Mouse (Mus musculus): ENCODE results near the gene Clca3a1. TPM values are rescaled to one million over a fixed set of nuclear protein-coding genes. Genes with fewer than 3 reads are reported as not detected.
"Not testable (repeated sequence)": the region's sequence is repeated elsewhere in the genome, so short reads cannot be mapped to it uniquely, and the experiment has no call there.

The Clca3a1 gene
- under 1 TPM; 0.60 to 0.72 TPM for total RNA-seq (2021)
- long read RNA-seq, experiment 1 = 0 reads
- long read RNA-seq, experiment 2 = 0 reads

GRCm38 (mm10) chr3:144760592-144761309 lies at the start of gene Clca3a1:
TSS of gene Clca3a1 (minus strand) at chr3:144760977.
- DNase-seq (ENCODE audit: low spot score in 2 of 2) = no peak

GRCm38 (mm10) chr3:144808153-144808925 lies 47.6 kb upstream of the Clca3a1 start:
- peak in 1 of 2 experiments; percentile 12 for DNase-seq (ENCODE audit: low spot score in 2 of 2)

GRCm38 (mm10) chr3:144806626-144807025 lies 45.8 kb upstream of the Clca3a1 start:
- DNase-seq (ENCODE audit: low spot score in 2 of 2) = not testable (repeated sequence)

- DNase-seq (ENCODE audit: low spot score in 2 of 2) = no peak
Measured at GRCm38 (mm10) chr3:144801861-144802260, 41.1 kb upstream of the Clca3a1 start.

GRCm38 (mm10) chr3:144785181-144786148 lies 24.7 kb upstream of the Clca3a1 start:
- no peak for DNase-seq (ENCODE audit: low spot score in 2 of 2)

- no peak for DNase-seq (ENCODE audit: low spot score in 2 of 2)
Measured at GRCm38 (mm10) chr3:144765161-144765560, 4.4 kb upstream of the Clca3a1 start.

- no peak for DNase-seq (ENCODE audit: low spot score in 2 of 2)
Measured at GRCm38 (mm10) chr3:144761454-144761853, 677 bp upstream of the Clca3a1 start.

- no peak for DNase-seq (ENCODE audit: low spot score in 2 of 2)
Measured at GRCm38 (mm10) chr3:144759719-144760118, 1.1 kb downstream of the Clca3a1 start.

GRCm38 (mm10) chr3:144756103-144756502 lies 4.7 kb downstream of the Clca3a1 start:
- DNase-seq (ENCODE audit: low spot score in 2 of 2) = peak in 1 of 2 experiments; percentile 18

- DNase-seq (ENCODE audit: low spot score in 2 of 2) = no peak
Measured at GRCm38 (mm10) chr3:144753120-144753519, 7.7 kb downstream of the Clca3a1 start.

GRCm38 (mm10) chr3:144749062-144749963 lies 11.5 kb downstream of the Clca3a1 start:
- DNase-seq (ENCODE audit: low spot score in 2 of 2) = peak in 1 of 2 experiments; percentile 39

- not testable (repeated sequence) for DNase-seq (ENCODE audit: low spot score in 2 of 2)
Measured at GRCm38 (mm10) chr3:144747706-144748105, 13.1 kb downstream of the Clca3a1 start.

- DNase-seq (ENCODE audit: low spot score in 2 of 2) = not testable (repeated sequence)
Measured at GRCm38 (mm10) chr3:144738396-144738795, 22.4 kb downstream of the Clca3a1 start.

GRCm38 (mm10) chr3:144736831-144737230 lies 23.9 kb downstream of the Clca3a1 start:
- peak in 1 of 2 experiments; percentile 41 for DNase-seq (ENCODE audit: low spot score in 2 of 2)

GRCm38 (mm10) chr3:144723455-144723854 lies 37.3 kb downstream of the Clca3a1 start:
- DNase-seq (ENCODE audit: low spot score in 2 of 2) = peak in 1 of 2 experiments; percentile 47

- not testable (repeated sequence) for DNase-seq (ENCODE audit: low spot score in 2 of 2)
Measured at GRCm38 (mm10) chr3:144722566-144722965, 38.2 kb downstream of the Clca3a1 start.

- no peak for DNase-seq (ENCODE audit: low spot score in 2 of 2)
Measured at GRCm38 (mm10) chr3:144721860-144722256, 38.9 kb downstream of the Clca3a1 start.

- no peak for DNase-seq (ENCODE audit: low spot score in 2 of 2)
Measured at GRCm38 (mm10) chr3:144721077-144721859, 39.5 kb downstream of the Clca3a1 start.

All from layer of hippocampus, postnatal 14 days (tissue).